Mouse (Mus musculus) hindbrain, embryonic 14.5 days (tissue): ENCODE results near the gene Pofut2. TPM values are rescaled to one million over a fixed set of nuclear protein-coding genes. Genes with fewer than 3 reads are reported as not detected.

Experiments
- ATAC-seq: fragments of 200-750 bp; cut with Nextera tagmentation; 2 replicates; pipeline ENCODE4 v1.8.0; 2017; ENCODE audit warnings: moderate number of reproducible peaks, mild to moderate bottlenecking, moderate TSS enrichment, moderate library complexity; ENCODE audit not compliant: low FRiP score
- DNase-seq: peaks from one replicate; pipeline ENCODE4 v3.0.0-alpha.2; 2015; ENCODE audit warnings: low spot score
- H3K27ac ChIP-seq: fragments of 300-500 bp; sonication (generic); 2 replicates; pipeline ENCODE4 v1.5.1; 2014; ENCODE audit warnings: mild to moderate bottlenecking, moderate library complexity
- H3K27me3 ChIP-seq: fragments of 300-500 bp; sonication (generic); 2 replicates; pipeline ENCODE4 v1.6.1; 2014; ENCODE audit warnings: mild to moderate bottlenecking, low read length, mixed read lengths; ENCODE audit not compliant: control insufficient read depth, insufficient read depth
- H3K36me3 ChIP-seq: fragments of 300-500 bp; sonication (generic); replicated peaks from 2 replicates; pipeline ENCODE4 v1.6.1; 2014; ENCODE audit not compliant: control insufficient read depth, insufficient read depth
- H3K4me1 ChIP-seq: fragments of 300-500 bp; sonication (generic); replicated peaks from 2 replicates; pipeline ENCODE4 v1.6.1; 2014; ENCODE audit warnings: antibody characterized with exemption, low read length, mixed read lengths; ENCODE audit not compliant: control insufficient read depth, insufficient read depth
- H3K4me2 ChIP-seq: fragments of 300-500 bp; sonication (generic); replicated peaks from 2 replicates; pipeline ENCODE4 v1.6.1; 2014; ENCODE audit warnings: mild to moderate bottlenecking, moderate library complexity
- H3K4me3 ChIP-seq: fragments of 300-500 bp; sonication (generic); replicated peaks from 2 replicates; pipeline ENCODE4 v1.5.1; 2014; ENCODE audit warnings: mild to moderate bottlenecking, low read length
- H3K9ac ChIP-seq: fragments of 300-500 bp; sonication (generic); 2 replicates; pipeline ENCODE4 v1.6.1; 2014
- H3K9me3 ChIP-seq: fragments of 300-500 bp; sonication (generic); 2 replicates; pipeline ENCODE4 v1.6.1; 2016; ENCODE audit warnings: low read length; ENCODE audit not compliant: control insufficient read depth
- WGBS: fragments of 180-500 bp; shearing (Covaris S2); extraction: QIAGEN DNeasy Blood & Tissue Kit; methylation state at CpG from one replicate; pipeline ENCODE4 v1.1.7; 2014; 5-methylcytosine and 5-hydroxymethylcytosine counted together
- polyA plus RNA-seq: library from polyadenylated mRNA; unstranded; fragments of >200 nt; fragmentation: Nextera tagmentation; extraction: Ambion mirVana; gene quantifications from 2 replicates; pipeline ENCODE4 v1.2.1, GENCODE M21; 2014

Gene Pofut2
- polyA plus RNA-seq, 1 experiment from 2014 or later = 53.2 TPM

- Histone ChIP-seq H3K4me3 (no peak overlapping the region), H3K9me3 (no peaks in the 10 kb centered on the region), H3K27me3 (no peaks in the 10 kb centered on the region), H3K9ac (no peak overlapping the region), H3K4me2 (no peak overlapping the region), H3K27ac (no peak overlapping the region), H3K36me3 (peaks cover 32% of the 10 kb centered on the region), H3K4me1 (peaks cover 10% of the 10 kb centered on the region; the same call in 1 of the 2 replicates)
- ATAC-seq (no peak), DNase-seq (no peak)
- 82% methylated on average over 8 of the region's 8 CpGs for WGBS
Observed at GRCm38 (mm10) chr10:77300237-77300933, 41.4 kb downstream of the Pofut2 start.

- Histone ChIP-seq H3K4me1 (peaks cover 14% of the 10 kb centered on the region; the same call in 1 of the 2 replicates), H3K4me2 (no peak overlapping the region), H3K27me3 (no peaks in the 10 kb centered on the region), H3K9ac (no peak overlapping the region), H3K36me3 (peaks cover 32% of the 10 kb centered on the region), H3K27ac (no peak overlapping the region), H3K4me3 (no peak overlapping the region), H3K9me3 (no peaks in the 10 kb centered on the region)
- ATAC-seq = no peak
- no peak for DNase-seq
- 88% methylated on average over 4 of the region's 4 CpGs for WGBS
Observed at GRCm38 (mm10) chr10:77300934-77301297, 41.9 kb downstream of the Pofut2 start.

GRCm38 (mm10) chr10:77304362-77304761, 45.3 kb downstream of the Pofut2 start:
- DNase-seq (no peak), ATAC-seq (no peak)
- Histone ChIP-seq H3K9ac (no peak overlapping the region), H3K4me3 (no peak overlapping the region), H3K4me1 (peaks cover 14% of the 10 kb centered on the region; the same call in 1 of the 2 replicates), H3K27me3 (no peaks in the 10 kb centered on the region), H3K36me3 (peaks cover 26% of the 10 kb centered on the region), H3K27ac (peak overlapping the region; percentile 57; the same call in 1 of the 2 replicates), H3K4me2 (no peak overlapping the region), H3K9me3 (no peaks in the 10 kb centered on the region)
- 63% methylated on average over 3 of the region's 3 CpGs for WGBS

GRCm38 (mm10) chr10:77304840-77305533, 46.0 kb downstream of the Pofut2 start:
- DNase-seq (peak; percentile 58), ATAC-seq (peak; percentile 64; the same call in 1 of the 2 replicates)
- 16% methylated on average over 4 of the region's 4 CpGs for WGBS
- no peaks in the 10 kb centered on the region for H3K27me3 ChIP-seq
- H3K27ac ChIP-seq = peak overlapping the region; percentile 57
- H3K9me3 ChIP-seq = no peaks in the 10 kb centered on the region
- no peak overlapping the region for H3K9ac ChIP-seq
- H3K4me2 ChIP-seq = no peak overlapping the region
- no peak overlapping the region for H3K4me3 ChIP-seq
- H3K4me1 ChIP-seq = peaks cover 14% of the 10 kb centered on the region; the same call in 1 of the 2 replicates
- H3K36me3 ChIP-seq = peaks cover 26% of the 10 kb centered on the region

GRCm38 (mm10) chr10:77305766-77306165, 46.7 kb downstream of the Pofut2 start:
- ATAC-seq = no peak

GRCm38 (mm10) chr10:77308978-77309377, 50.0 kb downstream of the Pofut2 start:
- Histone ChIP-seq H3K36me3 (peaks cover 24% of the 10 kb centered on the region), H3K4me2 (no peak overlapping the region), H3K4me1 (peaks cover 14% of the 10 kb centered on the region; the same call in 1 of the 2 replicates), H3K27me3 (no peaks in the 10 kb centered on the region), H3K9me3 (no peaks in the 10 kb centered on the region), H3K4me3 (no peak overlapping the region), H3K9ac (no peak overlapping the region), H3K27ac (no peak overlapping the region)
- ATAC-seq = no peak
- WGBS = 59% methylated on average over 10 of the region's 10 CpGs
- DNase-seq = no peak

More at GRCm38 (mm10) chr10:77305766-77306165, 46.7 kb downstream of the Pofut2 start:
- Histone ChIP-seq H3K9me3 (no peaks in the 10 kb centered on the region), H3K4me2 (no peak overlapping the region), H3K4me1 (peaks cover 14% of the 10 kb centered on the region; the same call in 1 of the 2 replicates), H3K36me3 (peaks cover 28% of the 10 kb centered on the region), H3K4me3 (no peak overlapping the region), H3K27ac (peak overlapping the region; percentile 57), H3K9ac (no peak overlapping the region), H3K27me3 (no peaks in the 10 kb centered on the region)
- 71% methylated on average over 8 of the region's 8 CpGs for WGBS
- DNase-seq = no peak

- peaks cover 24% of the 10 kb centered on the region for H3K36me3 ChIP-seq
- no peaks in the 10 kb centered on the region for H3K9me3 ChIP-seq
- H3K27me3 ChIP-seq = no peaks in the 10 kb centered on the region
- WGBS = 85% methylated on average over 9 of the region's 9 CpGs
- H3K4me1 ChIP-seq = no peaks in the 10 kb centered on the region
- H3K9ac ChIP-seq = no peak overlapping the region
- no peak overlapping the region for H3K4me3 ChIP-seq
- no peak for DNase-seq
- H3K27ac ChIP-seq = no peak overlapping the region
- ATAC-seq = no peak
- H3K4me2 ChIP-seq = no peak overlapping the region
Observed at GRCm38 (mm10) chr10:77314711-77315266, 55.8 kb downstream of the Pofut2 start.

GRCm38 (mm10) chr10:77315682-77316081, 56.7 kb downstream of the Pofut2 start:
- 97% methylated on average over 2 of the region's 2 CpGs for WGBS
- no peak for DNase-seq

More at GRCm38 (mm10) chr10:77315682-77316081, 56.7 kb downstream of the Pofut2 start:
- Histone ChIP-seq H3K9ac (no peak overlapping the region), H3K4me3 (no peak overlapping the region), H3K27me3 (no peaks in the 10 kb centered on the region), H3K4me2 (no peak overlapping the region), H3K4me1 (no peaks in the 10 kb centered on the region), H3K36me3 (peaks cover 17% of the 10 kb centered on the region), H3K27ac (no peak overlapping the region), H3K9me3 (no peaks in the 10 kb centered on the region)
- no peak for ATAC-seq
